Mouse (Mus musculus): ENCODE results near the gene Crybb2. TPM values are rescaled to one million over a fixed set of nuclear protein-coding genes. Genes with fewer than 3 reads are reported as not detected.
A peak's percentile ranks its signal among the peaks of the same experiment; 100 is the strongest.

The Crybb2 gene
- polyA plus RNA-seq, 1 experiment from 2014 or later: not detected

DNA sequence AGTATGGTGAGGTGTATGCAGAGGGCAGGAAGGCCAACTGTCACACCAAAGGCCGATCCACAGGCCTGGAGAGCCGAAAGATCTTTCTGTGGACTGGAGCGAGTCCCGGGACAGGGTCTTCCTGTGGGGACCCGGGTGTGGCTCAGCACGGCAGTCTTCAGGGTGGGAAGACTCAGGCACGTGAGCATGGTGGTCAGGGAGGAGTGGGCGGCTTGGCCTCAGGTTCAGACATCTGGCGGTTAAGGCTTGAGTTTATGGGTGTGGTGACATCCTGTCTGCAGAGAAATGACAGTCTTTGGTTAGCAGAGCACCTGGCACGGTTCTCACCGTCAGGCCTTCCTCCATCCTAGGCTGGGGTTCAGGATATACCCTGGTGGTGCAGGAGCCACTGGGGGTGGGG, 20.8 kb upstream of the Crybb2 start:
- no peaks in the 10 kb centered on the region for H3K4me1 ChIP-seq (replicated peaks)
- H3K36me3 ChIP-seq: no peaks in the 10 kb centered on the region
- no peak overlapping the region for H3K27ac ChIP-seq
- H3K4me3 ChIP-seq (replicated peaks): no peak overlapping the region
- WGBS (ENCODE audit: insufficient replicate concordance): 76% methylated on average over 11 of the region's 11 CpGs
- ATAC-seq (ENCODE audit: low read depth): no peak
- H3K9me3 ChIP-seq (replicated peaks): no peaks in the 10 kb centered on the region
- H3K9ac ChIP-seq: no peak overlapping the region
- H3K27me3 ChIP-seq: no peaks in the 10 kb centered on the region
- no peak for DNase-seq
- H3K4me2 ChIP-seq: no peak overlapping the region

DNA sequence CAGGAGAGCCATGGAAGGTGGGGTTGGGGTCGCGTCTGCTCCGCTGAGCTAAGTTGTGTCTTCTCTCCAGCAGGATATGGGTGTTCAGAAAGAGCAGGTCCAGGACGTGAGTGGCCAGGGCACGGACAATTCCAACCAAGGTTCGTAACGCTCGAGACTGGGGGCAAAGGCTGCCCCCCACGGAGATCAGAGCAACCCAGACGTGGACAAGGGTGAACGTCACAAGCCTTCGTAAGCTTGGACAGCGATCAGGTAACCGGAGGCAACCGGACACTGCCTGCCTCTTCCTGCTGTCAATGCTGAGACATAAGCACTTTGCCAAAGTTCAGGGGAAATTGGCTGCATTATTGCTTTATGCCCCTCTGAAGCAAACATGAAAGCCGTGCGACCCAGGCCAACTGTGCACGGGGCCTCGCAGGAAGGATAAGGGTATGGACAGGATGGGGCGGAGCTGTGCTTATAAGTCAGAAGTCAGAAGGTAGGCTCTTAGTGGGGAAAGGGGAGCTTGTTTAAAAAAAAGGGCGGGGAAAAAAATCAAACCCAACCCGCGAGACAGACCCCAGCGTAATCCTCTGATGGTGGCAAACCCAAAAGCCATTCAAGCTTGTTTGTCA, 20.3 kb upstream of the Crybb2 start:
- H3K27me3 ChIP-seq: no peaks in the 10 kb centered on the region
- no peaks in the 10 kb centered on the region for H3K36me3 ChIP-seq
- ATAC-seq (ENCODE audit: low read depth) (no peak), DNase-seq (no peak)
- no peak overlapping the region for H3K27ac ChIP-seq
- H3K4me2 ChIP-seq: no peak overlapping the region
- no peak overlapping the region for H3K9ac ChIP-seq
- H3K4me3 ChIP-seq (replicated peaks): no peak overlapping the region
- 78% methylated on average over 24 of the region's 24 CpGs for WGBS (ENCODE audit: insufficient replicate concordance)
- no peaks in the 10 kb centered on the region for H3K4me1 ChIP-seq (replicated peaks)
- H3K9me3 ChIP-seq (replicated peaks): no peaks in the 10 kb centered on the region

DNA sequence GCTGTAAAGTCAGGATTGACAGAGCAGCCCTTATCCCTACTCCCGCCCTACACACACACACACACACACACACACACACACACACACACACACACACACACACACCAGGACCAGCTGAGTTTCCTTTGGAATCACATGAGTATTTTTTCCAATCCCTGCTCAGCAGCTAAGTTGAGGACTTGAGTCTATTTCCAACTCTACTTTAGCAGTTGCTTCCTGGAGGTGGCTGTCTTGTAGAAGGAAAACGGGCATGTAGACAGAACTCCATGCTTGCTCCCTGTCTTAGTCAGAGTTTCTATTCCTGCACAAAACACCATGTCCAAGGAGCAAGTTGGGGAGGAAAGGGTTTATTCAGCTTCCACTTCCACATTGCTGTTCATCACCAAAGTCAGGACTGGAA, 17.5 kb upstream of the Crybb2 start:
- DNase-seq (no peak), ATAC-seq (ENCODE audit: low read depth) (no peak)
- no peaks in the 10 kb centered on the region for H3K9me3 ChIP-seq (replicated peaks)
- 53% methylated on average over 1 of the region's 2 CpGs for WGBS (ENCODE audit: insufficient replicate concordance)
- no peak overlapping the region for H3K27ac ChIP-seq
- H3K4me1 ChIP-seq (replicated peaks): no peaks in the 10 kb centered on the region
- no peaks in the 10 kb centered on the region for H3K36me3 ChIP-seq
- no peak overlapping the region for H3K9ac ChIP-seq
- no peak overlapping the region for H3K4me2 ChIP-seq
- no peaks in the 10 kb centered on the region for H3K27me3 ChIP-seq
- H3K4me3 ChIP-seq (replicated peaks): no peak overlapping the region

DNA sequence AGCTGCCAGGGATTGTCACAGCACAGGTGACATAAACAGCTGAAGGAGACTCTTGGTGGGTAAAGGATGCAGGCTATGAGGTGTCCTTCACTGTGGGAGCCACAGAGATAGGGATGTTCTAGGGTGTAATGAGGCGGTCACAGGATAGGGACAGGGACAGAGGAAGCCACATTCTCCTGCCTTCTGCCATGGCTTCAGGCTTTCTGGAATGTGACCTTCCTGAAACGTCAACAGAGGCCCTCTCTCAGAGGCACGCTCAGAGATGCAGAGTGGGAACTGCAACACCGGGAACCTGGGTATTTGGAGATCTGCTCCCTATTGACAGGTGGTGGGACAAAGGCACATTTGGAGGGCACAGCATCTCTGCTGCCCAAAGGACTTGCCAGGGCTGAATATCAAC, 17.1 kb upstream of the Crybb2 start:
- Histone ChIP-seq H3K27ac (no peak overlapping the region), H3K27me3 (no peaks in the 10 kb centered on the region), H3K9ac (no peak overlapping the region), H3K4me1 (replicated peaks) (no peaks in the 10 kb centered on the region), H3K4me2 (no peak overlapping the region), H3K36me3 (no peaks in the 10 kb centered on the region), H3K9me3 (replicated peaks) (no peaks in the 10 kb centered on the region), H3K4me3 (replicated peaks) (no peak overlapping the region)
- 68% methylated on average over 4 of the region's 4 CpGs for WGBS (ENCODE audit: insufficient replicate concordance)
- DNase-seq (no peak), ATAC-seq (ENCODE audit: low read depth) (no peak)

DNA sequence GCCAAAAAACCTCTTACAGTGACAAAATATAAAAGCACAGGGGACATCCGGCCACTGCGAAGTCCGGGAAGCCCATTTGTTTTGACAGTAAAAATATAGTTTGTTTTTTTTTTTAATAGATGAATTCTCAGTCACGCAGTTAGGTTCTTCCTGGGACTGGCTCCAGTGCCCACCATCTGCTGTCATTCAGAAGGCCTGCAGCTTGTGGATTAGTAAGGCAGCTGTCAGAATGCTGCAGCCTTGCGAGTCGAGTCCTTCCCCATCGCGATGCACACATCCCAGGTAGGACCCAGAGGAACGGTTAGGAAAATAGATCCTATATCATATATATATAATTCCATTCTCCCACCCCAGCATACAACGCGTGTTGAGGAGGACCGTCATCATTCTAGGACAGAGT, 16.5 kb upstream of the Crybb2 start:
- H3K4me1 ChIP-seq (replicated peaks): no peaks in the 10 kb centered on the region
- no peak overlapping the region for H3K4me3 ChIP-seq (replicated peaks)
- H3K27me3 ChIP-seq: no peaks in the 10 kb centered on the region
- H3K4me2 ChIP-seq: no peak overlapping the region
- DNase-seq (no peak), ATAC-seq (ENCODE audit: low read depth) (no peak)
- WGBS (ENCODE audit: insufficient replicate concordance): 74% methylated on average over 12 of the region's 12 CpGs
- no peak overlapping the region for H3K9ac ChIP-seq
- no peak overlapping the region for H3K27ac ChIP-seq
- no peaks in the 10 kb centered on the region for H3K36me3 ChIP-seq
- H3K9me3 ChIP-seq (replicated peaks): no peaks in the 10 kb centered on the region

DNA sequence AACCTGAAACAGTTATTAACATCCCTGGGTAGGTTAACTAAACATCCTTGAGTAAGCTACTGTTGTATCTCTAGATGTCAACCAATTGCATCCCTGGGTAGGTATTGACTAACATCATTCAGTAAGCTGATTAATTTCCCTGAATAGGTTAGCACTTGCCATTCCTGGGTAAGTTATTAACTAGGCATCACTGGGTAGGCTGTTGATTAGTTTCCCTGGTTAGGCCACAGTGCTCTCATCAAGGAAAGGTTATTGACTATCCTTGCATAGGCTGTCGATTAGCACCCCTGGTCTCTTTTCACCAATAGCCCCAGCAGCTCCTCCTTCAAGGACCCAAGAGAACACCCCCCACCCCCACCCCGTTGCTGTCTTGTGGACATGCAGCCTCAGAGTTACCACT, 16.0 kb upstream of the Crybb2 start:
- no peak overlapping the region for H3K4me3 ChIP-seq (replicated peaks)
- 49% methylated on average over 2 of the region's 2 CpGs for WGBS (ENCODE audit: insufficient replicate concordance)
- no peak overlapping the region for H3K9ac ChIP-seq
- no peak overlapping the region for H3K4me2 ChIP-seq
- no peak overlapping the region for H3K27ac ChIP-seq
- no peaks in the 10 kb centered on the region for H3K4me1 ChIP-seq (replicated peaks)
- ATAC-seq (ENCODE audit: low read depth) (no peak), DNase-seq (no peak)
- H3K27me3 ChIP-seq: no peaks in the 10 kb centered on the region
- no peaks in the 10 kb centered on the region for H3K9me3 ChIP-seq (replicated peaks)
- H3K36me3 ChIP-seq: no peaks in the 10 kb centered on the region

DNA sequence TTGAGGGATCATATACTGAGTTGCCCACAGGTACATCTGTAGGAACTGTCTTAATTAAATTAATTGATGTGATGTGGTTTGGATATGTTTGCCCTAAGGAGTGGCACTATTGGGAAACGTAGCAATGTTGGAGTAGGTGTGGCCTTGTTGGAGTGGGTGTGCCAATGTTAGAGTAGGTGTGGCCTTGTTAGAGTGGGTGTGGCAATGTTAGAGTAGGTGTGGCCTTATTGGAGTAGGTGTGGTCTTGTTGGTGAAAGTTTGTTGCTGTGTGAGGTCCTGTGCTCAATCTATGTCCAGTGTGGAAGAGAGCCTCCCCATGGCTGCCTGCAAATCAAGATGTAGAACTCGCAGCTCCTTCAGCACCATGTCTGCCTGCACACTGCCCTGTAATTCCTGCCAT, 14.4 kb upstream of the Crybb2 start:
- ATAC-seq (ENCODE audit: low read depth) (peak; percentile 29), DNase-seq (no peak)
- 59% methylated on average over 2 of the region's 2 CpGs for WGBS (ENCODE audit: insufficient replicate concordance)
- H3K4me2 ChIP-seq: no peak overlapping the region
- no peak overlapping the region for H3K4me3 ChIP-seq (replicated peaks)
- H3K4me1 ChIP-seq (replicated peaks): 0 out of 2 replicates have a peak, but pooled peaks cover 3% of the 10 kb centered on the region
- H3K9me3 ChIP-seq (replicated peaks): no peaks in the 10 kb centered on the region
- no peaks in the 10 kb centered on the region for H3K27me3 ChIP-seq
- H3K36me3 ChIP-seq: no peaks in the 10 kb centered on the region
- H3K27ac ChIP-seq: no peak overlapping the region
- H3K9ac ChIP-seq: no peak overlapping the region

DNA sequence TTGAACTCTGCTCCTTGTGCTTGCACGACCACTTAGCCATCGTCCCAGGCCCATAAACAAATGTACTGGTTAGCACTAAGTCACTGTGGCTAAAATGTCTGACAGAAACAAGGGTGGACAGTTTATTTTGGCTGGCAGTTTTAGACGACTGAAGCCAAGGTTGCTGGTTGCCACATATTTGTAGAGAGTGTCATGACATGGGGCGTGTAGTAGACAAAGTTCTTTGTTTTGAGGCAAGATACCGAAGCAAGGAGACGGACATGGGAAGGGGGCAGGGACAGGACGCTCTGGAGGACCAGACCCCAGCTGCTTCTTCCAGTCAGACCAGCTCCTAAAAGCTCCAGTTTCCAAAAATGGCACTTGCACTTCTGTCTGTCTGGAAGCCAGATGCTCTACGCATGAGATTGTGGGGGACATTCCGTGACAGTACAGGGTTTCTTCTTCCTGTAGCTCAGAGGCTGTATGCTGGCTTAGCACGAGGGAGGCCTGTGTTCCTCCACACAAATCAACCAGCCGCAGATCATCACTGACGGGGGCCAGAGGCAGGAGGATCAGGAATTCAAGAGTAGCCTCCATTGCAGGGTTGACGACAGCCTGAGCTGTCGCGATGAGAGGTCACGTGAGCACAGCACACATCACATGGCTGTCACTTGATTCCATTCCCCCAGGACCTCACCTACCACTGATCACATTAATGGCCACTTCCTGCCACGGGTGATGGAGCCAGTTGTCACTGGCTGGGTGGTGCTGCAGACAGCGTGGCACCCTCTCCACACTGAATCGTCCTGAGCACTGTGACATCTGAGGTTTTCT, 12.6 kb upstream of the Crybb2 start:
- no peak overlapping the region for H3K4me2 ChIP-seq
- WGBS (ENCODE audit: insufficient replicate concordance): 53% methylated on average over 19 of the region's 19 CpGs
- DNase-seq: no peak
- 0 out of 2 replicates have a peak, but pooled peaks cover 3% of the 10 kb centered on the region for H3K4me1 ChIP-seq (replicated peaks)
- no peaks in the 10 kb centered on the region for H3K9me3 ChIP-seq (replicated peaks)
- H3K27me3 ChIP-seq: no peaks in the 10 kb centered on the region
- no peaks in the 10 kb centered on the region for H3K36me3 ChIP-seq
- H3K4me3 ChIP-seq (replicated peaks): no peak overlapping the region
- no peak overlapping the region for H3K27ac ChIP-seq
- H3K9ac ChIP-seq: no peak overlapping the region
- no peak for ATAC-seq (ENCODE audit: low read depth)

DNA sequence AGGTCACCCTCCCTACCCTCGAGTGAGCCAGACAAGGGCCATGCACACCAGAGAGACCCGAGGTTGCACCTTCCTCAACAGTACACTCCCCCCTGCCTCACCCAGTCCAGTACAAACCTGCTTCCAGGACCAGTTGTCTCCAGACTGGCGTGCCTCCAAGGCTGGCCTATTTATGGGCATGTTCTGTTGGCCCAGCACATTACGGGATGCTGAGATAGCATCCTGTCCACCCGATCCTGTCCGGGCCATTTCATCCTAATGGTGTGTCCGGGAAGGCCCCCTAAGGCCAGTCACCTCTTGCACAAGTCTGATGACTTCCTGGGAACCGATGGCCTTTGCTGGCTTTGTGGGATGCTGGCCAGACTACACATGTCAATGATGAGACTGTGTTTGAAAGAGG, 11.5 kb upstream of the Crybb2 start, which contains the start of gene Crybb3:
Gene Crybb3, minus strand, starts transcription at position 146 of the 400 bp plus-strand sequence.
- WGBS (ENCODE audit: insufficient replicate concordance): 61% methylated on average over 8 of the region's 8 CpGs
- Histone ChIP-seq H3K4me3 (replicated peaks) (no peak within 1 kb of the TSS), H3K27ac (no peak within 1 kb of the TSS), H3K36me3 (no peaks in the 10 kb centered on the region), H3K9me3 (replicated peaks) (no peaks in the 10 kb centered on the region), H3K9ac (no peak within 1 kb of the TSS), H3K4me2 (no peak within 1 kb of the TSS), H3K27me3 (no peaks in the 10 kb centered on the region), H3K4me1 (replicated peaks) (0 out of 2 replicates have a peak, but pooled peaks cover 3% of the 10 kb centered on the region)
- no peak for DNase-seq
- no peak for ATAC-seq (ENCODE audit: low read depth)

DNA sequence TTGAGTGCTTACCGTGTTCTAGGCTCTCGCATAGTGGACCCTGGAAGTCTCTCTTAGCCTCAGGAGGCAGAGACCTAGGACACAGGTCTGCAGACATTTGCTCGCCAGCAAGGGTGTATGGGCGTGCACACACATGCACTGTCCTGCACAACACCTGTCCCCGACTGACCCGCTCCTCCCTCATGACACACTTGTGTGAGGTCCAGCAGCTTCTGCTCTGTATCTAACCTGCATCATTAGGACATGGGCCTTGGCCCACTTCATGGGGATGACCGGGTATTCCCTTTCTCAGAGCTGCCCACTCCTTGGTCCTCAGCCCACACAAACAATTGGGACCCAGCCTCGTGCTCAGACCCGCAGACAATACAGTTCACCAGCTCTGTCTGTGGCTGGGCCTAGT, 11.1 kb upstream of the Crybb2 start:
- H3K27me3 ChIP-seq: no peaks in the 10 kb centered on the region
- H3K4me2 ChIP-seq: no peak overlapping the region
- H3K36me3 ChIP-seq: no peaks in the 10 kb centered on the region
- no peak for DNase-seq
- H3K4me3 ChIP-seq (replicated peaks): no peak overlapping the region
- H3K4me1 ChIP-seq (replicated peaks): 0 out of 2 replicates have a peak, but pooled peaks cover 3% of the 10 kb centered on the region
- H3K9ac ChIP-seq: no peak overlapping the region
- no peak overlapping the region for H3K27ac ChIP-seq
- no peaks in the 10 kb centered on the region for H3K9me3 ChIP-seq (replicated peaks)
- WGBS (ENCODE audit: insufficient replicate concordance): 73% methylated on average over 9 of the region's 9 CpGs
- no peak for ATAC-seq (ENCODE audit: low read depth)

DNA sequence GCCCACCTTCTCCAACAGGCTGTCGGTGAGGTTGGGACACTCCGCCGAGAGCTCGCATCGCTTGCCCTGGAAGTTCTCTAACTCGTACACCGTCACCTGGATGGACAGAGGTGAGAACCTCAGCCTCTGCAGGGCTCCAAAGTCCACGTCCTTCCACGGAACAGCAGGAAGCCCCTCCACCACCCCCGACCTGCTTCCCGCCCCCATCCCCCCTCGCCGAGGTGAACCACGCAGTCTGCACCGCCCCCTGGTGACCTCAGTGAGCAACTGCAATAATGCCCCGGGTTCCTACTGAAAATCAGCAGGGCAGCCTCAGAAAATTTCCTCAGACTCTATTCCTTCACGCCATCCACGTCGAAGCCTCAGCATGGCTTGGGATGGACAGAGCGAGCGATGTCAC, 9.9 kb upstream of the Crybb2 start:
- 21% methylated on average over 21 of the region's 21 CpGs for WGBS (ENCODE audit: insufficient replicate concordance)
- Histone ChIP-seq H3K4me2 (no peak overlapping the region), H3K4me1 (replicated peaks) (0 out of 2 replicates have a peak, but pooled peaks cover 3% of the 10 kb centered on the region), H3K9ac (no peak overlapping the region), H3K4me3 (replicated peaks) (no peak overlapping the region), H3K9me3 (replicated peaks) (no peaks in the 10 kb centered on the region), H3K27ac (no peak overlapping the region), H3K27me3 (no peaks in the 10 kb centered on the region), H3K36me3 (no peaks in the 10 kb centered on the region)
- DNase-seq: no peak
- no peak for ATAC-seq (ENCODE audit: low read depth)

DNA sequence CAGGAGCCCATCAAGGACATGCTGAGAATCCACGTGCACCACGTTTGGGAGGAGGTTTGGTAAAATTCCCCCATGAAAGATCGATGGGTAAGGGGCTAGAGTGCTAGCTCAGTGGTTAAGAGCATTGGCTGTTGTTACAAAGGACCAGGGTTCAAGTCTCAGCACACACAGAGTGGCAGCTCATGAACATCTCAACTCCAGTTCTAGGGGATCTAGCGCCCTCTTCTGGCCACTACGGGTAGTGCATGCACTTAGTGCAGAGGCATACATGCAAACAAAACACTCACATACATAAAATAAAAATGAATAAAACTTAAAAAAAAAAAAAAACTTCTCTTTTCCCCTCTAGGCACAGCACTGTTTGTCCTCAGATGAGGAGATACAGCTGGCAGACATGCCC, 8.8 kb upstream of the Crybb2 start:
- H3K27ac ChIP-seq: no peak overlapping the region
- no peaks in the 10 kb centered on the region for H3K36me3 ChIP-seq
- no peak for ATAC-seq (ENCODE audit: low read depth)
- 0 out of 2 replicates have a peak, but pooled peaks cover 3% of the 10 kb centered on the region for H3K4me1 ChIP-seq (replicated peaks)
- no peak overlapping the region for H3K9ac ChIP-seq
- WGBS (ENCODE audit: insufficient replicate concordance): 57% methylated on average over 5 of the region's 5 CpGs
- no peaks in the 10 kb centered on the region for H3K9me3 ChIP-seq (replicated peaks)
- no peaks in the 10 kb centered on the region for H3K27me3 ChIP-seq
- no peak overlapping the region for H3K4me2 ChIP-seq
- no peak overlapping the region for H3K4me3 ChIP-seq (replicated peaks)
- no peak for DNase-seq
